Mouse (Mus musculus) limb, embryonic 10.5 days (tissue): ENCODE measurements around the gene Gm17019. TPM values are rescaled to one million over a fixed set of nuclear protein-coding genes. Genes with fewer than 3 reads are reported as not detected.
"Not testable (repeated sequence)": the region's sequence is repeated elsewhere in the genome, so short reads cannot be mapped to it uniquely, and the experiment has no call there.

ENCODE experiments used
- DNase-seq: peaks from one replicate; pipeline ENCODE4 v3.0.0-alpha.2; 2017; ENCODE audit warnings: low spot score
- H3K27ac ChIP-seq: fragments of 300-500 bp; sonication (generic); 2 replicates; pipeline ENCODE4 v1.5.1; 2016; ENCODE audit warnings: mild to moderate bottlenecking
- H3K27me3 ChIP-seq: fragments of 300-500 bp; sonication (generic); 2 replicates; pipeline ENCODE4 v1.6.1; 2016; ENCODE audit warnings: low read depth, mild to moderate bottlenecking; ENCODE audit not compliant: poor library complexity, severe bottlenecking
- H3K36me3 ChIP-seq: fragments of 300-500 bp; sonication (generic); 2 replicates; pipeline ENCODE4 v1.6.1; 2016; ENCODE audit warnings: mild to moderate bottlenecking, moderate library complexity
- H3K4me1 ChIP-seq: fragments of 300-500 bp; sonication (generic); 2 replicates; pipeline ENCODE4 v1.6.1; 2016
- H3K4me3 ChIP-seq: fragments of 300-500 bp; sonication (generic); 2 replicates; pipeline ENCODE4 v1.5.1; 2016; ENCODE audit warnings: mild to moderate bottlenecking, moderate library complexity
- H3K9me3 ChIP-seq: fragments of 300-500 bp; sonication (generic); replicated peaks from 2 replicates; pipeline ENCODE4 v1.6.1; 2016; ENCODE audit warnings: mild to moderate bottlenecking
- WGBS: fragments of 180-500 bp; shearing (Covaris S2); methylation state at CpG from one replicate; pipeline ENCODE4 v1.1.7; 2016; 5-methylcytosine and 5-hydroxymethylcytosine counted together
- polyA plus RNA-seq: library from polyadenylated mRNA; unstranded; fragments of >200 nt; fragmentation: Nextera tagmentation; extraction: Ambion mirVana; gene quantifications from 2 replicates; pipeline ENCODE4 v1.2.1, GENCODE M21; 2016

The Gm17019 gene
- polyA plus RNA-seq, 1 experiment from 2014 or later: not detected

GRCm38 (mm10) chr5:15010639-15011582, 21.9 kb downstream of the Gm17019 start:
- peaks cover 20% of the 10 kb centered on the region for H3K9me3 ChIP-seq
- not testable (repeated sequence) for H3K27me3 ChIP-seq, H3K4me3 ChIP-seq, H3K36me3 ChIP-seq, H3K4me1 ChIP-seq, H3K27ac ChIP-seq
- peak; percentile 24 for DNase-seq
- 86% methylated on average over 11 of the region's 11 CpGs for WGBS

GRCm38 (mm10) chr5:15006907-15007306, 25.9 kb downstream of the Gm17019 start:
- WGBS: 60% methylated on average over 3 of the region's 3 CpGs
- H3K27me3 ChIP-seq, H3K36me3 ChIP-seq, H3K4me3 ChIP-seq, H3K27ac ChIP-seq, H3K4me1 ChIP-seq: not testable (repeated sequence)
- DNase-seq: peak; percentile 21
- peaks cover 31% of the 10 kb centered on the region for H3K9me3 ChIP-seq

DNA sequence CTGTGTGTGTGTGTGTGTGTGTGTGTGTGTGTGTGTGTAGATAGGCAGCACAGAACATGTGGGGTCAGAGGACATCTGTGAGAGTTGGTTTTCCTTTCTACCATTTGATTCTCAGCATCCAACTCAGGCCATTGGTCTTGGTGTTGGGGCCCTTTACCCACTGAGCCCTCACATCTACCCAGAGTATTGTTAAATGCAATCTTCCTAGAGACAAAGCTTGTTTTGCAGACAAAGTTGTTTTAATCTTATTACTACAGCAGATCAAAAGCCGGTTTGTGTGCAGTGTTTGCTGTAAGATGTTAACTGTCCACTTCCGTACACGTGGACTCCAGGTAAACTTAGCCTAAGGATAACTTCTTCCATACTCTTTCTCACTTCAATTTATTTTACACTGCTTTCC, 26.5 kb downstream of the Gm17019 start:
- 72% methylated on average over 3 of the region's 3 CpGs for WGBS
- not testable (repeated sequence) for H3K4me1 ChIP-seq, H3K27me3 ChIP-seq, H3K36me3 ChIP-seq, H3K4me3 ChIP-seq, H3K27ac ChIP-seq
- peak; percentile 27 for DNase-seq
- peaks cover 28% of the 10 kb centered on the region for H3K9me3 ChIP-seq

DNA sequence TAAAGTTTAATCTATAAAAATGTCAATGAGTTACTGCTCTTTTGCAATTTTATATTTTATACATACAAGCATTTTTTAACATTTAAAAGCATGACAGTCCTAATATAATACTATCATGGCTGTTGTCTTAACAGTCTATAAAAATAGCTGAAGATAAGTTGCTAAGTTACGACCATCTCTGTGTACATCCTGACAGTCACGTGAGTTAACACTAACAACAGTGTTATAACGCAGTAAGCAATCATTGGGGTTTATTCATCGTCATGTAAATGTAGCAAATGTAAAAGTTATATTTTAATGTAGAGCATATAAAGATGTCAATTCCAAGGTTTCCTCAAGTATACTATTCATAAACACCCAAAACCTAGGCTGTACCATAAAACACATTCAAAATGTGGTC, 27.2 kb downstream of the Gm17019 start:
- H3K27me3 ChIP-seq, DNase-seq, H3K27ac ChIP-seq, H3K36me3 ChIP-seq, H3K4me3 ChIP-seq, H3K4me1 ChIP-seq: not testable (repeated sequence)
- WGBS: 62% methylated on average over 3 of the region's 4 CpGs
- H3K9me3 ChIP-seq: peaks cover 22% of the 10 kb centered on the region

DNA sequence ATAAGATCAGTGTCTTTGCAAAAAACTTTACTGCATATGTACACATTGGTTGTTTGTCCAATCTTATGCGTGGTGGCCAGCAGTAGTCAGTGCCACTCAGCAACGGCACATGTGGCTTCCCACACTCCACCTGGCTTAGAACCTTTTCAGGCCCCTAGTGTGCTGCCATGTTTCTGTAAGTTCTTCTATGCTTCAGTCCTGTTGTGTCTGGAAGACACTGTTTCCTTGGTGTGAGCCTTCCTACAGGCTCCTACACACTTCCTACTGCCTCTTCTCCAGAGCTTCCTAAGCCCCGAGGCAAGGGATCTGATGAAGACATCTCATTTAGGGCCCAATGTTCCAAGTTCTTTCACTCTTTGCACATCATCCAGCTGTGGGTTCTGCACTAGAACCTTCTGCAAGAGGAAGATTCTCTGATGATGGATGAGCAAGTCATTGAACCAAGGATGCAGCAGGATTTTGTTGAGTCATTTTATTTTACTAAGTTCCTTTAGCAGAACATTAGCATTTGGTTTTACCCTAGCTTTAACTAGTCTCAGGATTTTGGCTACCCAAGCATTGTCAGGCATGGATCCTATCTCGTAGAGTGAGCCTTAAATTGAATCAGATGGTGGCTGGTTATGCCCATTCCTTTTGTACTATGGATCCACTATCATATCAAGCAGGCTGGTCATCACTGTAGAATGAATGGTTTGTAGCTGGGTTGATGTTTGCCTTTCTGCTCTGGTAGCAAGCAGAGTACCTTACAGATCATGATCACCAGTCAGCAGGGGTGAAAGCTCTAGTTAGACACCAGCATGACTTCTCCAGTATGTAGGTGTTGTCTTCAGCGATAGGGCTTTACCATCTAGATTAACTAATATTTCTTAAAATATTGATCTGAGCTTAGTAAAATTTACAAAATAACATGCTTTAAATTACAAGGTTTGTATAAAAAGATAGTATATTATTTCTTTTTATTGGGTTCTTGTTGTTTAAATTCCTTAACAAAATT, 27.9 kb downstream of the Gm17019 start:
- H3K36me3 ChIP-seq, H3K4me3 ChIP-seq, H3K27ac ChIP-seq, H3K4me1 ChIP-seq, H3K27me3 ChIP-seq: not testable (repeated sequence)
- DNase-seq: peak; percentile 23
- WGBS: 82% methylated on average over 5 of the region's 5 CpGs
- peaks cover 21% of the 10 kb centered on the region for H3K9me3 ChIP-seq

- H3K27me3 ChIP-seq, H3K4me1 ChIP-seq, H3K27ac ChIP-seq, H3K4me3 ChIP-seq, H3K36me3 ChIP-seq, DNase-seq: not testable (repeated sequence)
- H3K9me3 ChIP-seq: peaks cover 11% of the 10 kb centered on the region
- WGBS: 80% methylated on average over 9 of the region's 9 CpGs
Observed at GRCm38 (mm10) chr5:14998077-14998476, 34.7 kb downstream of the Gm17019 start.

- not testable (repeated sequence) for H3K4me1 ChIP-seq, H3K27ac ChIP-seq, H3K27me3 ChIP-seq, H3K36me3 ChIP-seq, H3K4me3 ChIP-seq
- WGBS: 86% methylated on average over 4 of the region's 4 CpGs
- peaks cover 10% of the 10 kb centered on the region for H3K9me3 ChIP-seq
- peak; percentile 31 for DNase-seq
Observed at GRCm38 (mm10) chr5:14997556-14997955, 35.2 kb downstream of the Gm17019 start.

DNA sequence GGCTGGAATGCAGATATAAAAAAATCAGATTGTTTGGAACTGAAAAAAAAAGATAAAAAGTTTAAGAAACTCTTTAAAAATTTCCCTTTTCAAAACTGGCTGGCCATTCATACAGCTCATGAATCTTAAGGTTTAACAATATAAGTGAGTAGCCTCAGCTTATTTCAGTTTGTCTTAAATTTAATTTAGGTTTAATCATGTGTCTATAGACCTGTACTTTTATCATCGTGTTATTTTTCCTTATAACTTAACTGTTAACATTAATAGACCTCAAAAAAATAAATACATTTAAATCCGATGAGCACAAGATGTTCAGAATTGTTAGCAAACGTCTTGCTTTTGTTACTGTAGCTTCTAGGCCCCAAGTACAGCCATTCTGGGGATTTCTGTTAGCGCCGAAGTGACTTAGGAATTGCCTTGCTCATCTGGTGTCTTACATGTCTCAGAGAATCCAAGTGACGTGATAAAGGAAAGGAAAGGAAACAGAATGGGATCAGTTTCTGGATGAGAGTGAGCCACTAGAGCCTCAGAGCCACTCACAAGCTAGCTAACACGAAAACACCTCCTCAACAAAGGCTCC, 36.0 kb downstream of the Gm17019 start:
- H3K36me3 ChIP-seq, H3K9me3 ChIP-seq, H3K27ac ChIP-seq, H3K27me3 ChIP-seq, H3K4me3 ChIP-seq, DNase-seq, H3K4me1 ChIP-seq: not testable (repeated sequence)
- WGBS: 78% methylated on average over 7 of the region's 7 CpGs

DNA sequence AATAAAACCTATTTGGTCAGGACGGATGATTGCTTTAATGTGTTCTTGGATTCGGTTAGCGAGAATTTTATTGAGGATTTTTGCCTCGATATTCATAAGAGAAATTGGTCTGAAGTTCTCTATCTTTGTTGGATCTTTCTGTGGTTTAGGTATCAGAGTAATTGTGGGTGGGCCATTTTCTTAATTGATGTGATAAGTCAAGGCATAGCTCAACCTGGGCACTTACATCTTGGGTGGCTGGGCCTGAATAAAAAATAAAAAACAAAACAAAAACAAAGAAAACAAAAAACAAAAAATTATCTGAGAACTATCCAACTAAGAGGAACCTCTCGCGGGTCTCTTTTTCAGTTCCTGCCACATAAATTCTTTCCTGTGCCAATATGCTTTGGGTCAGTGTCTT, 38.7 kb downstream of the Gm17019 start:
- H3K27ac ChIP-seq, DNase-seq, H3K27me3 ChIP-seq, H3K36me3 ChIP-seq, H3K4me1 ChIP-seq, H3K4me3 ChIP-seq: not testable (repeated sequence)
- 87% methylated on average over 6 of the region's 6 CpGs for WGBS
- H3K9me3 ChIP-seq: peaks cover 15% of the 10 kb centered on the region; the same call in 1 of the 2 replicates

- H3K27me3 ChIP-seq, H3K4me1 ChIP-seq, H3K4me3 ChIP-seq, H3K27ac ChIP-seq, H3K36me3 ChIP-seq, H3K9me3 ChIP-seq, DNase-seq: not testable (repeated sequence)
- 81% methylated on average over 8 of the region's 8 CpGs for WGBS
Observed at GRCm38 (mm10) chr5:14990375-14991158, 42.2 kb downstream of the Gm17019 start.

DNA sequence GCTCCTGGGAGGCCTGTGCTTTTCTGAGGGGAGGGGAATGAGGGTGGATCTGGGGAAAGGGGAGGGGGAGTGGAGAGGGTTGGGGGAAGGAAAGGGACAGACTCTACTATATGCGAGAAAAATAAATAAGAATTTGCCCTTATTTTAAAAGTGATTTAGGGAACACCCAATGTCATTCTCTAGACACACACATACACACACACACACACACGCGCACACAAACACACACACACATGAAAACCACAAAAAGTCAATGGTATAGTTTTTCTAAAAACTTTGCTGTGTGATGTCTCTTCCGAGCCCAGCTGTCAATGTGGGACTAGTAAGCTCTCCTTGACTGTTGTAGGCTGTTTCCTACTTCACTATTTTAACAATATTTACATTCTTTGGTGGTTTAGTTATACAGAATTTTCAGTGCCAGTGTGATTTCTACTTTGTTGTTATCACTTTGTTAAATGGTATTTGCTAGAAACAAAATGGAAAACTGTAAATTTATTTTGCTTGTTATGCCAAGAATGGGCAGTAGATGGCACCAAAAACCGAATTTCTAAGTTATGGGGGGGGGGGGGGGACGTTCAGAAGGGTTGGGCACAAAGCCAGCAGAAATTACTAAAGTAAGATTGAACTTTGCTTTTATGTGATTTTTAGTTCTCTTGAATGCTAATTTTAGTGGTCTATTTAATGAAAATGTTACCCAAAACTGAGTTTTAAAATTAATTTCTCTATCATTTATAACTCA, 46.0 kb downstream of the Gm17019 start:
- H3K4me3 ChIP-seq, H3K27me3 ChIP-seq, DNase-seq, H3K4me1 ChIP-seq, H3K27ac ChIP-seq, H3K9me3 ChIP-seq, H3K36me3 ChIP-seq: not testable (repeated sequence)
- WGBS: 43% methylated on average over 6 of the region's 6 CpGs
